Comparison of ENCODE assay signal across 27 mouse cellular contexts in genomic region chr9:107327879-107328620, GRCm38 (mm10). TPM values are rescaled to one million over a fixed set of nuclear protein-coding genes. Genes with fewer than 3 reads are reported as not detected.
DNase-seq lines count a peak whose midpoint lies in the region; ATAC-seq lines count a peak whose summit lies in the region.
"Had no signal": no experiment of that assay in that cellular context is flagged by ENCODE, and none has a peak within 500 bp of the region (broad histone marks: within the 10 kb centered on the region; RNA-seq: fewer than 3 reads in every experiment).

No protein-coding gene starts in this region.

- H3K36me3 ChIP-seq in forebrain, embryonic 10.5 days (replicated peaks): peaks cover 23% of the 10 kb centered on the region
- peaks cover 7% of the 10 kb centered on the region; the same call in 1 of the 2 replicates for H3K36me3 ChIP-seq in forebrain, embryonic 15.5 days
- H3K36me3 ChIP-seq in intestine, embryonic 15.5 days: no peaks in the 10 kb centered on the region

- H3K4me3 ChIP-seq in forebrain, embryonic 10.5 days: no peak overlapping the region
- H3K4me3 ChIP-seq in forebrain, embryonic 15.5 days: no peak overlapping the region
- H3K4me3 ChIP-seq in intestine, embryonic 15.5 days (replicated peaks): no peak overlapping the region
- H3K4me3 ChIP-seq: embryonic facial prominence, embryonic 15.5 days; forebrain, embryonic 13.5 days; heart, adult 2 months; layer of hippocampus, adult 2 months; left cerebral cortex, adult 2 months; liver, embryonic 12.5 days had no signal

- no peaks in the 10 kb centered on the region for H3K9me3 ChIP-seq in forebrain, embryonic 10.5 days
- H3K9me3 ChIP-seq in forebrain, embryonic 15.5 days: no peaks in the 10 kb centered on the region
- H3K9me3 ChIP-seq in intestine, embryonic 15.5 days: no peaks in the 10 kb centered on the region
- H3K9me3 ChIP-seq: embryonic facial prominence, embryonic 15.5 days; forebrain, embryonic 13.5 days; liver, embryonic 12.5 days had no signal

- no peak for DNase-seq in forebrain, embryonic 10.5 days (ENCODE audit: extremely low spot score, low spot score)
- DNase-seq in ZHBTc4 (ENCODE audit: low read depth, low spot score) (peak; percentile 25), adipocyte (ENCODE audit: low spot score) (peak; percentile 13), MN1 (ENCODE audit: low spot score) (no peak)
- peak; percentile 75 for DNase-seq in lung, postnatal 10 days
- DNase-seq in yolk sac, embryonic 10.5 days (ENCODE audit: low spot score): no peak
- DNase-seq: B cell, adult 2 months; cerebellum, adult 18-20 months; cerebellum, postnatal 10 days; gastrocnemius, postnatal 25 days; heart, adult 2 months; kidney, adult 2 months; kidney, postnatal 36 days; liver, postnatal 0 days; spleen, adult 18-20 months; thymus, adult 2 months; thymus, postnatal 4 days had no signal

- H3K4me1 ChIP-seq in forebrain, embryonic 10.5 days: no peaks in the 10 kb centered on the region; the same call in 1 of the 2 replicates
- H3K4me1 ChIP-seq in forebrain, embryonic 15.5 days: no peaks in the 10 kb centered on the region
- no peaks in the 10 kb centered on the region for H3K4me1 ChIP-seq in intestine, embryonic 15.5 days (replicated peaks)
- H3K4me1 ChIP-seq: forebrain, embryonic 13.5 days had no signal

- H3K4me2 ChIP-seq in forebrain, embryonic 15.5 days (replicated peaks): no peak overlapping the region
- H3K4me2 ChIP-seq in intestine, embryonic 15.5 days (replicated peaks): no peak overlapping the region
- H3K4me2 ChIP-seq: embryonic facial prominence, embryonic 15.5 days; forebrain, embryonic 13.5 days; liver, embryonic 12.5 days; midbrain, embryonic 11.5 days had no signal

- no peak overlapping the region for H3K9ac ChIP-seq in forebrain, embryonic 15.5 days (replicated peaks)
- H3K9ac ChIP-seq in intestine, embryonic 15.5 days: no peak overlapping the region
- H3K9ac ChIP-seq: embryonic facial prominence, embryonic 15.5 days; forebrain, embryonic 13.5 days; liver, embryonic 12.5 days; liver, postnatal 0 days had no signal

- WGBS in forebrain, embryonic 10.5 days: 91% methylated on average over 16 of the region's 16 CpGs
- 91% methylated on average over 16 of the region's 16 CpGs for WGBS in forebrain, embryonic 15.5 days
- 87% methylated on average over 16 of the region's 16 CpGs for WGBS in intestine, embryonic 15.5 days

- H3K27ac ChIP-seq in forebrain, embryonic 10.5 days: peak overlapping the region; percentile 7; the same call in 1 of the 2 replicates
- no peak overlapping the region for H3K27ac ChIP-seq in forebrain, embryonic 15.5 days (replicated peaks)
- no peak overlapping the region for H3K27ac ChIP-seq in intestine, embryonic 15.5 days
- H3K27ac ChIP-seq: embryonic facial prominence, embryonic 15.5 days; forebrain, embryonic 13.5 days; heart, adult 2 months; layer of hippocampus, adult 2 months; left cerebral cortex, adult 2 months; liver, embryonic 12.5 days had no signal

- ATAC-seq in forebrain, embryonic 15.5 days (replicated peaks): no peak
- no peak for ATAC-seq in intestine, embryonic 15.5 days
- ATAC-seq: forebrain, embryonic 13.5 days; hindbrain, embryonic 16.5 days; liver, embryonic 12.5 days; liver, postnatal 0 days; midbrain, embryonic 16.5 days had no signal

- H3K27me3 ChIP-seq in forebrain, embryonic 10.5 days (ENCODE audit: poor library complexity, severe bottlenecking): no peaks in the 10 kb centered on the region
- H3K27me3 ChIP-seq in forebrain, embryonic 15.5 days: no peaks in the 10 kb centered on the region
- H3K27me3 ChIP-seq in intestine, embryonic 15.5 days (replicated peaks): no peaks in the 10 kb centered on the region
- H3K27me3 ChIP-seq: embryonic facial prominence, embryonic 15.5 days; forebrain, embryonic 13.5 days; liver, embryonic 12.5 days had no signal

RNA-seq across cellular contexts. Expression of gene Hemk1, which starts 10.1 kb away (rescaled TPM):
- 13.5 and 13.7 TPM in 2 replicates for polyA plus RNA-seq in forebrain, embryonic 10.5 days (2016; fragmentation: Nextera tagmentation; extraction: Ambion mirVana)
- polyA plus RNA-seq in forebrain, embryonic 15.5 days (2015; fragmentation: Nextera tagmentation; extraction: Ambion mirVana): 14.6 and 16.0 TPM in 2 replicates
- polyA plus RNA-seq in intestine, embryonic 15.5 days (2015; fragmentation: Nextera tagmentation; extraction: Ambion mirVana): 9.0 and 11.1 TPM in 2 replicates

RNA-seq across cellular contexts. Expression of gene 6430571L13Rik, which starts 12.4 kb away (rescaled TPM):
- 1.0 and 1.6 TPM in 2 replicates for polyA plus RNA-seq in forebrain, embryonic 10.5 days (2016; fragmentation: Nextera tagmentation; extraction: Ambion mirVana)
- polyA plus RNA-seq in forebrain, embryonic 15.5 days (2015; fragmentation: Nextera tagmentation; extraction: Ambion mirVana): 4.1 and 4.5 TPM in 2 replicates
- 0.28 and 0.40 TPM in 2 replicates for polyA plus RNA-seq in intestine, embryonic 15.5 days (2015; fragmentation: Nextera tagmentation; extraction: Ambion mirVana)

RNA-seq across cellular contexts. Expression of gene Cish, which starts 32.2 kb away (rescaled TPM):
- 7.2 and 7.6 TPM in 2 replicates for polyA plus RNA-seq in forebrain, embryonic 10.5 days (2016; fragmentation: Nextera tagmentation; extraction: Ambion mirVana)
- polyA plus RNA-seq in forebrain, embryonic 15.5 days (2015; fragmentation: Nextera tagmentation; extraction: Ambion mirVana): 9.5 and 11.5 TPM in 2 replicates
- polyA plus RNA-seq in intestine, embryonic 15.5 days (2015; fragmentation: Nextera tagmentation; extraction: Ambion mirVana): 16.2 and 16.8 TPM in 2 replicates

RNA-seq across cellular contexts. Expression of gene Mapkapk3, which starts 38.4 kb away (rescaled TPM):
- polyA plus RNA-seq in forebrain, embryonic 10.5 days (2016; fragmentation: Nextera tagmentation; extraction: Ambion mirVana): 5.9 and 6.6 TPM in 2 replicates
- 1.4 and 1.8 TPM in 2 replicates for polyA plus RNA-seq in forebrain, embryonic 15.5 days (2015; fragmentation: Nextera tagmentation; extraction: Ambion mirVana)
- polyA plus RNA-seq in intestine, embryonic 15.5 days (2015; fragmentation: Nextera tagmentation; extraction: Ambion mirVana): 34.8 and 35.4 TPM in 2 replicates

Comparison
In these comparisons a context has a peak if more than half of its experiments do, and no peak if none do; other contexts are left out.
1. DNase-seq: peak in ZHBTc4 (single experiment), adipocyte (single experiment) and lung, postnatal 10 days (single experiment); none in forebrain, embryonic 10.5 days (single experiment), MN1 (single experiment) and yolk sac, embryonic 10.5 days (single experiment).